Mouse (Mus musculus) lung, adult 2 months (tissue): ENCODE measurements around the gene Fam169b.

ENCODE experiments used
- CTCF ChIP-seq: fragments of 200-500 bp; IDR thresholded peaks from 2 replicates; pipeline ENCODE4 v1.5.1; 2011; ENCODE audit warnings: mild to moderate bottlenecking, low read length, control low read depth; ENCODE audit not compliant: insufficient read depth
- POLR2A ChIP-seq: fragments of 200-500 bp; IDR thresholded peaks from 2 replicates; pipeline ENCODE4 v1.6.1; 2011; ENCODE audit warnings: low read depth, mild to moderate bottlenecking, control low read depth, low read length, borderline replicate concordance; ENCODE audit errors: extremely low read depth

- TF ChIP-seq POLR2A, result no peak
- no peak for TF ChIP-seq CTCF
These were observed 20.6 kb downstream of the Fam169b start for GRCm38 (mm10) chr7:68293997-68294789.
